Mouse (Mus musculus): ENCODE results near the gene Eef1akmt4. TPM values are rescaled to one million over a fixed set of nuclear protein-coding genes. Genes with fewer than 3 reads are reported as not detected.

The Eef1akmt4 gene
- 0.57 TPM for polyA plus RNA-seq (2014; fragmentation: Illumina TruSeq; extraction: RNeasy Lipid Tissue Mini Kit (QIAGEN cat#74804); ENCODE audit: low read depth, low replicate concordance)

GRCm38 (mm10) chr16:20611357-20612227 is at the start of gene Eef1akmt4, which contains the start of the genes Gm49333 and Alg3:
Gene Eef1akmt4, plus strand, starts transcription at chr16:20611593.
Gene Gm49333, plus strand, starts transcription at chr16:20611610.
Gene Alg3, minus strand, starts transcription at chr16:20611735.

DNA sequence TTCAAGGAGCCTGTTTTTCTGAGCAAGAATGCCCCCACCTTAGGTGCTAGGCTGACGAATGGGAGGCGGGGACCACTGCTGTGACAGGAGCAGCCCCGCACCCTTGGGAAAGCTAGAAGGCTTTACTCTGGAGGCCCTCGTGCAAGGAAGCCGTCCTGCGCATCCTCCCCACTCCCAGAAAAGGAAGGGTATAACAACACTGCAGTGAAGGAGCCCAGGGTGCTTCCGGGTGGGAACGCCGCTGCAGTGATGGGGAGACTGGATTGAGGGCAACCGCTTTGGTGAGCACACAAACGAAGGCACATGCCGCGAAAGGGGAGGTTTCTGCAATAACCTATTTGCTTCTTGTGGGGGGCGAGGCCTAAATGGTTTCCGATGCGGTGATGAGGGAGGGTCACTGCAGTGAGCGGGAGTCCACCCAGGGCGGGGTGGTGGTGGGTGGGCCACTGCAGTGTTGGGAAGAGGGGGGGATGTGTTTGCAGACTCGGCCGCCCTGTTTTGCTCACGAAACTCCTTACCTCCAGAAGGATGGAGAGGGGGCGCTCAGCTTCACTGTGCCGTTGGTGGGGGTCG is 21.9 kb upstream of the Eef1akmt4 start, which contains the start of gene Vwa5b2:
Vwa5b2 (plus strand) TSS at position 106 of the 573 bp plus-strand sequence.

GRCm38 (mm10) chr16:20621191-20621990 is 10.0 kb downstream of the Eef1akmt4 start, which contains the start of gene Camk2n2:
Gene Camk2n2, minus strand, starts transcription at chr16:20621287.

DNA sequence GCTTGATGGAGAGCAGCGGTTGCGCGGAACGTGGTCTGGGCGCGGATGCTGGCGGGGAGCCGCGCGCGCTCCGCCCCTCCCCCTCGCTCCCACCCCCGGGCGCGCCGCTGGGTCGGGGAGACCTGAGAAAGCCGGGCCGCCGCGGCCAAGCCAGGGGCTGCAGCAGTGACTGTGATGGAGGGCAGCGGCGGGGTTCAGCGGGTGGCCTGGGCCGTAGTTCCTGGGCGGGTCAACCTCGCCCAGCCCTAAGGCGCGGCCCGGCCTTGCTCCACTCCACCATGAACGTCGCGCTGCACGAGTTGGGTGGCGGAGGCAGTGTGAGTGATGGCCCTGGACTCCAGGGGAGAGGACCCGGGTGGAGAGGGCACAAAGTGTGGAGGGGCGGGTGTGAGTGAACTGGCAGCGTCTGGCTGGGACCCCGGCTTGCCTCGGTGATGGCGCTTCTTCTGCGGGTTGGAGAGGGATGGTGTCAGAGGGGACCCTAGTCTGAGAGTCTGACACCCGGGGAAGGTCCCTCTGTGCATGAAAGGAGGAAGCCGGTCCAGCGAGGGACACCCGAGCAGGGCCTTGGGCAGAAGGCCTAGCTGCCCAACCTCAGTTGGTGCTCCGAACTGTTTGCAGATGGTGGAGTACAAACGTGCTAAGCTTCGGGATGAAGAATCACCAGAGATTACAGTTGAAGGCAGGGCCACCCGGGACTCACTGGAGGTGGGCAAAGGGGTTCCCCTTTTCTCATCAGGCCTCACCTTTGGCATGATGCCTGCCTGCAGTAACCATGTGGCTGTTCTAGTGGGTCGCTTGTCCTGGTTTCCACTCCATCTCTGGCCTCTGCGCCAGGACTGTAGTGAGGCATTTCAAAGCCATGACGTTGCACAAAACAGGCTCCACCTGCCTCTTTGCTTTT is 18.6 kb downstream of the Eef1akmt4 start, which contains the start of gene Ece2:
Ece2 (plus strand) TSS at position 98 of the 904 bp plus-strand sequence.

GRCm38 (mm10) chr16:20651076-20651946 is 39.9 kb downstream of the Eef1akmt4 start, which contains the start of gene Psmd2:
Gene Psmd2, plus strand, starts transcription at chr16:20651652.

DNA sequence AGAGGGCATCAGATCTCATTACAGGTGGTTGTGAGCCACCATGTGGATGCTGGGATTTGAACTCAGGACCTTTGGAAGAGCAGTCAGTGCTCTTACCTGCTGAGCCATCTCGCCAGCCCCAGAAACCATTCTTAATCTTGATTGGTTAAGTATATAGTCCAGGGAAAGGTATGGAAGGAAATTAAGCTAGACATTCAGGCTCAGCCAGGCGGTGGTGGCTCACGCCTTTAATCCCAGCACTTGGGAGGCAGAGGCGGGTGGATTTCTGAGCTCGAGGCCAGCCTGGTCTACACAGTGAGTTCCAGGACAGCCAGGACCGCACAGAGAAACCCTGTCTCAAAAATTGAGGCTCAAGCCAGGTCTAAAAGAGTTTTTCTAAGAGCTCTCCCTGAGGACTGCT is 56.6 kb downstream of the Eef1akmt4 start, which contains the start of gene Eif4g1:
Eif4g1 (plus strand) TSS at position 301 of the 400 bp plus-strand sequence.

Other genes starting within 250 kb of the Eef1akmt4 start
- 30.8 TPM for gene Abcc5, start 185.2 kb upstream of the Eef1akmt4 start, polyA plus RNA-seq (2014; fragmentation: Illumina TruSeq; extraction: RNeasy Lipid Tissue Mini Kit (QIAGEN cat#74804); ENCODE audit: low read depth, low replicate concordance)
- gene Eif2b5, start 112.8 kb upstream of the Eef1akmt4 start, polyA plus RNA-seq (2014; fragmentation: Illumina TruSeq; extraction: RNeasy Lipid Tissue Mini Kit (QIAGEN cat#74804); ENCODE audit: low read depth, low replicate concordance), result 11.9 TPM
- 18.8 TPM for gene Dvl3, start 94.6 kb upstream of the Eef1akmt4 start, polyA plus RNA-seq (2014; fragmentation: Illumina TruSeq; extraction: RNeasy Lipid Tissue Mini Kit (QIAGEN cat#74804); ENCODE audit: low read depth, low replicate concordance)
- 132 TPM for gene Ap2m1, start 76.1 kb upstream of the Eef1akmt4 start, polyA plus RNA-seq (2014; fragmentation: Illumina TruSeq; extraction: RNeasy Lipid Tissue Mini Kit (QIAGEN cat#74804); ENCODE audit: low read depth, low replicate concordance)
- 19.3 TPM for gene Abcf3, start 63.0 kb upstream of the Eef1akmt4 start, polyA plus RNA-seq (2014; fragmentation: Illumina TruSeq; extraction: RNeasy Lipid Tissue Mini Kit (QIAGEN cat#74804); ENCODE audit: low read depth, low replicate concordance)
- gene Vwa5b2, start 22.1 kb upstream of the Eef1akmt4 start, polyA plus RNA-seq (2014; fragmentation: Illumina TruSeq; extraction: RNeasy Lipid Tissue Mini Kit (QIAGEN cat#74804); ENCODE audit: low read depth, low replicate concordance), result not detected
- not detected for gene Gm49333, start within 50 bp of the Eef1akmt4 start, polyA plus RNA-seq (2014; fragmentation: Illumina TruSeq; extraction: RNeasy Lipid Tissue Mini Kit (QIAGEN cat#74804); ENCODE audit: low read depth, low replicate concordance)
- gene Alg3, start 142 bp downstream of the Eef1akmt4 start, polyA plus RNA-seq (2014; fragmentation: Illumina TruSeq; extraction: RNeasy Lipid Tissue Mini Kit (QIAGEN cat#74804); ENCODE audit: low read depth, low replicate concordance), result 4.7 TPM
- gene Camk2n2, start 9.7 kb downstream of the Eef1akmt4 start, polyA plus RNA-seq (2014; fragmentation: Illumina TruSeq; extraction: RNeasy Lipid Tissue Mini Kit (QIAGEN cat#74804); ENCODE audit: low read depth, low replicate concordance), result 0.49 TPM
- not detected for gene Ece2, start 18.2 kb downstream of the Eef1akmt4 start, polyA plus RNA-seq (2014; fragmentation: Illumina TruSeq; extraction: RNeasy Lipid Tissue Mini Kit (QIAGEN cat#74804); ENCODE audit: low read depth, low replicate concordance)
- 67.2 TPM for gene Psmd2, start 40.1 kb downstream of the Eef1akmt4 start, polyA plus RNA-seq (2014; fragmentation: Illumina TruSeq; extraction: RNeasy Lipid Tissue Mini Kit (QIAGEN cat#74804); ENCODE audit: low read depth, low replicate concordance)
- gene Eif4g1, start 56.7 kb downstream of the Eef1akmt4 start, polyA plus RNA-seq (2014; fragmentation: Illumina TruSeq; extraction: RNeasy Lipid Tissue Mini Kit (QIAGEN cat#74804); ENCODE audit: low read depth, low replicate concordance), result 88.1 TPM
- gene Fam131a, start 81.6 kb downstream of the Eef1akmt4 start, polyA plus RNA-seq (2014; fragmentation: Illumina TruSeq; extraction: RNeasy Lipid Tissue Mini Kit (QIAGEN cat#74804); ENCODE audit: low read depth, low replicate concordance), result not detected
- gene Polr2h, start 106.1 kb downstream of the Eef1akmt4 start, polyA plus RNA-seq (2014; fragmentation: Illumina TruSeq; extraction: RNeasy Lipid Tissue Mini Kit (QIAGEN cat#74804); ENCODE audit: low read depth, low replicate concordance), result 16.5 TPM
- gene Clcn2, start 106.2 kb downstream of the Eef1akmt4 start, polyA plus RNA-seq (2014; fragmentation: Illumina TruSeq; extraction: RNeasy Lipid Tissue Mini Kit (QIAGEN cat#74804); ENCODE audit: low read depth, low replicate concordance), result not detected
- gene Chrd, start 121.5 kb downstream of the Eef1akmt4 start, polyA plus RNA-seq (2014; fragmentation: Illumina TruSeq; extraction: RNeasy Lipid Tissue Mini Kit (QIAGEN cat#74804); ENCODE audit: low read depth, low replicate concordance), result 0.24 TPM
- 0.36 TPM for gene Thpo, start 122.9 kb downstream of the Eef1akmt4 start, polyA plus RNA-seq (2014; fragmentation: Illumina TruSeq; extraction: RNeasy Lipid Tissue Mini Kit (QIAGEN cat#74804); ENCODE audit: low read depth, low replicate concordance)

Data from kidney, adult 10 weeks (tissue).